Mouse (Mus musculus): ENCODE measurements around the gene Adcy2.

Adcy2 gene

DNA sequence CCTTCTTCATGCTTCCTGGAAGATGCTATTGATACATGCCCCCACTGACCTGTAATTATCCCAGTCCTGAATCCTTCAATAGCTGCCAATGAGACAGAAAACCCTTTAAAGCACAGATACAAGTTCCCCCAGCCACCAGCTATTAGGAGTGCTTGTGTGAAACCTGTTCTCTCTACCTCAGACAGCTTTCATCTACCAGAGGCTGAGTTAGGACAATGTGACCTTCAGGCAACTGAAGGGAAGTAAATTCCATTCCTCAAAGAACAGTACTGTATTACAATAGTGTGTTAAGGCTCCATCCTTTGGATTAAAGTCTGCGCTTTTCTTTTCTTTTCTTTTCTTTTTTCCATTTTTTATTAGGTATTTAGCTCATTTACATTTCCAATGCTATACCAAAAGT lies 356.6 kb downstream of the Adcy2 start:
- DNase-seq (ENCODE audit: low read depth, low spot score): no peak

DNA sequence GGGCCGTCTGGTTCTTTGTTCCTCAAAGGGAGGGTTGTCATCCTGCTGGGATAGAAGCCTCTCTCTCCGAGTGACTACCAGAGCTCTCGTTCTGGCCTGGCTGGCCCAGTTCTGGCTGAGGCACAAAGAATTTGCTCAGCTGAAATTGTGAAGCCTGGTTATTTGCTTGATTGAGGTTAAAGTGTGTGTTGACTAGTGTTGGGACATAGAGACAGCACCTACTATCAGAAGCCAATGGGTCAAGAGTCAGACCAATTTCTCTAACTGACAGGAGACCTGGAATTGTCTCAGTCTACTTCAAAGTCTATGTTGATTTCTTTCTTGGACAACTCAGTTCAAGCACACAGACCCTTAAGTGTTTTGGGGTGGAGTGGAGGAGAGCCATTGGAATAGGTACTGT lies 372.3 kb downstream of the Adcy2 start:
- no peak for DNase-seq (ENCODE audit: low read depth, low spot score)

GRCm38 (mm10) chr13:68622792-68623191 lies 376.5 kb downstream of the Adcy2 start:
- DNase-seq (ENCODE audit: low read depth, low spot score): peak; percentile 19

DNA sequence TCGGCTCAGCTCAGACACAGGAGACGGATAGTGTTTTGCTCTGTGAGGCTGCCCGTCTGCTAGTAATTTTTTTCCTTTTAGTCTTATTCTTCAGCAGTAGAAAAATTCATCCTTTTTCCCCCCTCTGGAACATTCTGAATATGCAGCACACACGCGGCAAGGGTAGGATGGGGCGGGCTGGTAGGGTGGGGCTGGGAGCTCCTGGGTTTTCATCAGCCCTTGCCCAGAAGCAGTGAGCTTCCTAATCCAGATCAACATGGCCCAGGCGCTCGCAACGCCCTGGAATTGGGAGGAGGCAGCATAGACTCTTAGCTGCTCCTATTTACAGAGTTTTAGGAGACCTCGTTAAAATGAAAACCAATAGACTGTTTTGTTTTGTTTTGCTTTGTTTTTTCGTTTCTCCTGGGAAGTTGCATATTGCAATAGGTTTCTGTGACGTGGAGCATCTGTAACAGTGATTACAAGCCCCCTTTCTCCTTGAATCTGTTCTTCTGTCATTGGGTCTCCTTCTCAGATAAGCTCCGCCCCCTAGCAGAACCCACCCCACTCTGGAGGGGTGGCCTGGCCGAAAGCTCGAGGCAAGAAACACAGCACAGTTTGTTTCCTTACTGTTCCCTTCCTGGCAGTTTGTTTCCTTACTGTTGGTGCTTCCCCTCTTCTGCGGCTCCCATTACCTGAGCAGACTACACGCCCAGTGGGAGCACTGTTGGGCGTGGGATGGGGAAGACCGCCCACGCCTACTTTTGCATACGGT lies 391.5 kb downstream of the Adcy2 start:
- DNase-seq (ENCODE audit: low read depth, low spot score): no peak

GRCm38 (mm10) chr13:68605689-68606126 lies 393.6 kb downstream of the Adcy2 start:
- DNase-seq (ENCODE audit: low read depth, low spot score): no peak

DNA sequence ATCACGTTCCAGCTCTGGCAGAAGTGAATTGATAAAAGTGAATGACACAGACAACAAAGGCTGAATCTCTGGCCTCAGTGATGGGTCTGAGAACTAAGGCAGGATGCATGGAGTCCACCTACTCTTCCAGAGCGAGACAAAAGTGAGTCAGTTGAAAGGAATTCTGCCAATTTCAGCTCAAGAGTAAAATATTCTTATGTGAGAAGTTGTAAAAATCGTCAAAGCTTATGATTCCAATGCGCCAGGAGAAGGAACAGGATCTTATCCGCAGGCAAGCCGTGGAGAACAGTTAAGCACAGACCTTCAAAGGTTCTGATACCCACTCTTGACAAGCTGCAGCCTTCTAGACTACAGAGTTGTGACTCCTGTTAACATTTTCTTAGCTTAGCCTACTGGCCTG lies 396.3 kb downstream of the Adcy2 start:
- DNase-seq (ENCODE audit: low read depth, low spot score): no peak

DNA sequence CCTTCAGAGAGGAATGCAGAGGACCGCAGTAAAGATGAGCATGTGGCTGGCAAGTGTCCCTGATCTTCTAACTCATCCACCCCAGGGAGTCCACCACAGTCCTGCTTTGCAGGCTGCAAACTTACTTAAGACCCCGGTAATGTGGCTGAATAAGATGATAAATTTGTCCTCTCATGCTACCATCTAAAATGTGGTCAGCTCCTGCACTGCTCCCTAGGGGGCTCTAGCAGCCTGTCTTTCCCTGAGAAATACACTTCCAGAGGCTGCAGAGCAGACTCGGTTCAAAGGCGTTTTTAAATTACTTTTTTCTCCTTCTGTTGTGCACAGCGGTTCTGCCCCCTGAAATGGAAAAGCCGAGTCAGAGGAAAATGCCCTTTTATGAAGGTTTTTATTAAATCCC lies 398.2 kb downstream of the Adcy2 start:
- no peak for DNase-seq (ENCODE audit: low read depth, low spot score)

DNA sequence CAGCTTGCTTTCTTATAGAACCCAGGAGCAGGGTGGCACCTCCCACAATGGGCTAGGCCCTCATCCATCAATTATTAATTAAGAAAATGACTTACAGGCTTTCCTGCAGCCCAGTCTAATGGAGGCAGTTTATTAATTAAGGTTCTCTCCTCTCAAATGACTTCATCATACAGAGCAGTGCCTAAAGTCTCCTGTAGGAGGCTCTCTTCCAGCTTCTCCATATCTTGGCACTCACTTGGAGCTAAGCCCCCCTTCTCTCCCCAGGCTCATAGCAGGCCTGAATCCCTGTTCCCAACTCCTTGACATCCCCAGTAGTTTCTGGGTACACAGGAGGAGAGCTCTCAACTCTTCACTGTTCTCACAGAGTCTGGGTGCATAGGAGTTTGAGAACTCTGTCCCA lies 400.4 kb downstream of the Adcy2 start:
- DNase-seq (ENCODE audit: low read depth, low spot score): no peak

DNA sequence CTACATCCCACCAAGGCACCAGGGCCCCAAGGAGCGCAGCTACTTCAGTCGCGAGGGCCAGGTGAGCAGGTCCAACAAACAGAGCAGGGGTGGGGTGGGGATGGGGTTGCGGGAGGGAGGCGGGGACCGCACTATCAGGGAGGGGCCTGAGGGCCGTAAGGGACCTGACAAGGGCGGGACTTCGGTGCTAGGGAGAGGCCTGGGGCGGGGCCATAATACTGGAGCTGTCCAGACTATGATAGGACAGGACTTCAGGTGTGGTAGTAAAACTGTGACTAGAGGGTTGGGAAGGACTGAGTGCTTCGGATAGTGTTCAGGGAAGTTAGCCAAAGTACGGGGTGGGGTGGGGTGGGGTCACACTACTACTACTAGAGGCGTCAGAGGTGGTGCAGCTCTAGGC lies 401.7 kb downstream of the Adcy2 start:
- DNase-seq (ENCODE audit: low read depth, low spot score): no peak

DNA sequence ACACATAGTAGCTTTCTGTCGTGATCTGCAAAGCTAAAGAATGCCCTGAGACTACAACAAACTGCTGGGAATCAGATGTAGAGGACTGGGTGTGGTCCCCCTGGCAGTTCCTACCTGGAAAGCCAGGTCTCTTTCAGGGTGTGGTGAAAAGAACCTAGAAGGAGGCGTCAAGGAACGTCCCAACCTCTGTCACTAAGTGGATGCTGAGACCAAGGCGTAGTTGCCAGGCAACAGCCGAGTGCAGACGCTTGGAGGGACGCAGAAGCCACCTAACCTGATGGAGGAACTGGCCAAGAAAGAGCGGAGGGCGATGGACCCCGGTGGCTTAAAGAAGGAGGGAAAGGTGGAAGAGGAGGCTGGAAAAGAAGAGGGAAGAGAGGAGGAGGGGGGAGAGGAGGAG lies 402.1 kb downstream of the Adcy2 start, which contains the start of gene 1700001L19Rik:
1700001L19Rik (plus strand) TSS at position 223 of the 400 bp plus-strand sequence.
- DNase-seq (ENCODE audit: low read depth, low spot score): no peak

- peak; percentile 30 for DNase-seq (ENCODE audit: low read depth, low spot score)
These were observed 405.5 kb downstream of the Adcy2 start for GRCm38 (mm10) chr13:68593797-68594196.

DNA sequence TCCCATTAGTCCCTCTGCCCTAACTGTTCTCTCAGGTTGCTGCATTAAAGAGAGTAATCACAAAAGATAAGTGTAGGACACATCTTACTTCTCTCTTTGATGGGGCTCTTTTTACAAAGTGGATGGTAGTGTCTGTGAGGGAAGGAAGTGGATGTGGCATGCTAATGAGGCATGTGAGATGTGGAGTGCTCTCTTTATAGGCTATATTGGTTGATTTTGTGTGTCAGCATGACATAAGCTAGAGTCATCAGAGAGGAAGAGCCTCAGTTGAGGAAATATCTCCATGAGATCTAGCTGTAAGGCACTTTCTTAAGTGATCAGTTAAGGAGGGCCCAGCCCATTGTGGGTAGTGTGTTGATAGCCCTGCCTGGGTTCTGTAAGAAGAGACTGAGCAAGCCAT lies 411.0 kb downstream of the Adcy2 start:
- no peak for DNase-seq (ENCODE audit: low read depth, low spot score)

DNA sequence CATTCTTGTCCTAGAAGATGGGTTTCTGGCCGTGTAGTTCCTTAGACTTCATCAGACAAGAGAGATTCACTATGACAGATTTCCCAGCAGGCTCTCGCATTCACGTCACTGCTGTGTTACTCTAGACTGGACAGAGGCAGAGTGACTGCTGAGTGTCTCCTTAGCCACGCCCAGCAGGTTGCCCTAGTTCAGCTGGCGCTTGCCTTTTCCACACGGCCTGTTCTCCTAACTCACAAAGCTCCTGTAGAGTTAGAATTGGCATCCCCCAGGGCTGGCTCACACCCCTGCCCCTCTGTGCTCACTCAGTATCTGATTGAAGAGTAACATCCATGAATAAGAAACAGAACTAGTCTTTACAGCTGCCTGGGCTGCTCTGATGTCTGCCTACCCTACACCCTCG lies 413.9 kb downstream of the Adcy2 start:
- DNase-seq (ENCODE audit: low read depth, low spot score): no peak

DNA sequence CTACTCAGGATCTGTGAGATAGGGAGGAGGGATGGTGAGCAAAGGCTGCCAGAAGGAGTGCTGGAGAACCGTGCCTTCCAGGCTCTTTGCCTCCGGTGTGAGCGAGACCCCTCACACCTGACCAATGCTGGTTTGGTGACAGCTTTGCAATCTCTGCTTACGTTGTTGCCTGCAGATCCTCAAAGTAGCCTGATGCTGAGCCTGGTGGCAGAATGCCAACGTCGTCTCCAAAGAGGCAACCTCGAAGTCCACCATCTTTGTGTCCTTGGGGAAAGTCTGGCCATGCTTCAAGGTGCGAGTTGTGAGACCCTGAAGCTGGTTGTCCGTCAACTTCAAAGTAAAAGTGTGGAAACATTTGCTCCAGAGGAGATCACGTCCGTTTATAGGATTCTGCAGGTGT lies 415.4 kb downstream of the Adcy2 start:
- DNase-seq (ENCODE audit: low read depth, low spot score): no peak

DNA sequence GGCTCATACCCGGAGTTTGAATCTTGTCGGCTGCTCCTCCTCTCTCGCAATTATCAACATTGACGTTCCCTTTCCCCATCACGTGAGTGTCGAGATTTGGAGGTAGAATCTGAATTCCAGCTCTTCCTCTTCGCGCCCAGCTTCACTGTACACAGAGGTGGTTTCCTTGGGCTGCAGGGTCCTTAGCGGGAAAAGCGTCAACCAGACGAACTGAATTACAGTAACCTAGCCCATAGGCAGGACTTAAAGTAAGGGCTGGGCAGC lies 416.9 kb downstream of the Adcy2 start:
- DNase-seq (ENCODE audit: low read depth, low spot score): no peak

GRCm38 (mm10) chr13:68581747-68582516 lies 417.4 kb downstream of the Adcy2 start, which contains the start of the genes Mtrr and Fastkd3:
TSS of gene Mtrr (minus strand) at chr13:68582149.
TSS of gene Fastkd3 (plus strand) at chr13:68582234.
- DNase-seq (ENCODE audit: low read depth, low spot score): peak; percentile 95

DNA sequence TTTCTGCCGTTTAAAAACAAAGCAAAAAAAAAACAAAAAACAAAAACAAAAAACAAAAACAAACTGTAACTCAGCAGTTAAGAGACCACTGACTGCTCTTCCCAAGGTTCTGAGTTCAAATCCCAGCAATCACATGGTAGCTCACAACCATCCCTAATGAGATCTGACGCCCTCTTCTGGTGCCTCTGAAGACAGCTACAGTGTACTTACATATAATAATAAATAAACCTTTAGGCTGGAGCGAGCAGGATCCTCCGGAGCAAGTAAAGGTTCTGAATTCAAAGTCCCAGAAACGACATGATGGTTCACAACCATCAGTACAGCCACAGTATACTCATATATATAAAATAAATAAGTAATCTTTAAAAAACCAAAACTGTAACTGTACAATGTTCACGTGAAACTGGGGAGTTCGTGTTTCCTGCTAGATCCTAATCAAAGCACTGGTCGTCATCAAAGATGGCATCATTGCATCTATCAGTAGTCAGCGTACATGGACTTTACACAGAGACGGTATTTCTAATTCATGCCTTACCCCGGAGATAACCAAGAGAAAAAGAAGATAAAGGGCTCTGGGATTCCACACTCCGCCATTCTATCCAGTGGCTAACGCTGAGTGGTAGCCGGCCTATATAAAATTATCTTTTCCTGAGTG lies 418.1 kb downstream of the Adcy2 start:
- DNase-seq (ENCODE audit: low read depth, low spot score): no peak

GRCm38 (mm10) chr13:68577945-68578344 lies 421.4 kb downstream of the Adcy2 start:
- DNase-seq (ENCODE audit: low read depth, low spot score): no peak

- no peak for DNase-seq (ENCODE audit: low read depth, low spot score)
These were observed 424.9 kb downstream of the Adcy2 start for GRCm38 (mm10) chr13:68574398-68574797.

- DNase-seq (ENCODE audit: low read depth, low spot score): no peak
These were observed 426.1 kb downstream of the Adcy2 start for GRCm38 (mm10) chr13:68572966-68573913.

GRCm38 (mm10) chr13:68572247-68572646 lies 427.1 kb downstream of the Adcy2 start:
- DNase-seq (ENCODE audit: low read depth, low spot score): no peak

All from retina, postnatal 7 days (tissue).